Comparison of ENCODE assay signal across 19 mouse cellular contexts in genomic region chr10:99926327-99926954, GRCm38 (mm10).
DNase-seq lines count a peak whose midpoint lies in the region; ATAC-seq and TF ChIP-seq lines count a peak whose summit lies in the region.
"Had no signal": no experiment of that assay in that cellular context is flagged by ENCODE, and none has a peak within 500 bp of the region (broad histone marks: within the 10 kb centered on the region; RNA-seq: fewer than 3 reads in every experiment).

No protein-coding gene starts in this region.

- 0 out of 2 replicates have a peak, but pooled peaks cover 12% of the 10 kb centered on the region for H3K4me1 ChIP-seq in heart, embryonic 12.5 days (replicated peaks)
- H3K4me1 ChIP-seq in limb, embryonic 14.5 days (ENCODE audit: control insufficient read depth, insufficient read depth, low read length), result no peaks in the 10 kb centered on the region
- H3K4me1 ChIP-seq in limb, embryonic 10.5 days, result peaks cover 5% of the 10 kb centered on the region; the same call in 1 of the 2 replicates
- no peaks in the 10 kb centered on the region for H3K4me1 ChIP-seq in forebrain, postnatal 0 days (ENCODE audit: insufficient read depth)
- H3K4me1 ChIP-seq: hindbrain, embryonic 13.5 days; liver, embryonic 13.5 days; midbrain, embryonic 13.5 days; neural tube, embryonic 12.5 days had no signal

- 41% methylated on average over 8 of the region's 8 CpGs for WGBS in heart, embryonic 12.5 days
- WGBS in limb, embryonic 14.5 days, result 66% methylated on average over 8 of the region's 8 CpGs
- 83% methylated on average over 8 of the region's 8 CpGs for WGBS in limb, embryonic 10.5 days
- 74% methylated on average over 8 of the region's 8 CpGs for whole genome bisulfite sequencing in forebrain, postnatal 0 days

- no peaks in the 10 kb centered on the region for H3K36me3 ChIP-seq in heart, embryonic 12.5 days
- no peaks in the 10 kb centered on the region for H3K36me3 ChIP-seq in limb, embryonic 14.5 days (ENCODE audit: control insufficient read depth, insufficient read depth, low read length)
- H3K36me3 ChIP-seq in limb, embryonic 10.5 days, result no peaks in the 10 kb centered on the region
- H3K36me3 ChIP-seq in forebrain, postnatal 0 days (ENCODE audit: insufficient read depth), result no peaks in the 10 kb centered on the region
- H3K36me3 ChIP-seq: embryonic facial prominence, embryonic 15.5 days; forebrain, embryonic 10.5 days; hindbrain, embryonic 13.5 days; liver, embryonic 13.5 days; midbrain, embryonic 13.5 days; neural tube, embryonic 12.5 days had no signal

- H3K4me3 ChIP-seq in heart, embryonic 12.5 days, result no peak overlapping the region
- H3K4me3 ChIP-seq in limb, embryonic 14.5 days (replicated peaks; ENCODE audit: low read length), result no peak overlapping the region
- no peak overlapping the region for H3K4me3 ChIP-seq in limb, embryonic 10.5 days
- H3K4me3 ChIP-seq in forebrain, postnatal 0 days (ENCODE audit: low read depth, low read length), result no peak overlapping the region
- H3K4me3 ChIP-seq: embryonic facial prominence, embryonic 15.5 days; forebrain, embryonic 10.5 days; gastrocnemius, adult 2 months; hindbrain, embryonic 13.5 days; liver, embryonic 13.5 days; midbrain, embryonic 13.5 days; neural tube, embryonic 12.5 days had no signal

- H3K27me3 ChIP-seq in heart, embryonic 12.5 days (replicated peaks), result no peaks in the 10 kb centered on the region
- H3K27me3 ChIP-seq in limb, embryonic 14.5 days (ENCODE audit: control insufficient read depth, insufficient read depth, low read length), result no peaks in the 10 kb centered on the region
- no peaks in the 10 kb centered on the region for H3K27me3 ChIP-seq in limb, embryonic 10.5 days (ENCODE audit: low read depth, poor library complexity, severe bottlenecking)
- no peaks in the 10 kb centered on the region for H3K27me3 ChIP-seq in forebrain, postnatal 0 days (ENCODE audit: insufficient read depth, low read length)
- H3K27me3 ChIP-seq: embryonic facial prominence, embryonic 15.5 days; hindbrain, embryonic 13.5 days; liver, embryonic 13.5 days; midbrain, embryonic 13.5 days; neural tube, embryonic 12.5 days had no signal

- TF ChIP-seq CTCF in forebrain, postnatal 0 days (IDR thresholded peaks at IDR 0.05; ENCODE audit: low read depth), result no peak

- DNase-seq in heart, adult 11 months, result no peak
- DNase-seq in limb, embryonic 14.5 days (ENCODE audit: low spot score), result peak; percentile 30
- DNase-seq in limb, embryonic 10.5 days (ENCODE audit: low spot score), result no peak
- DNase-seq in forebrain, postnatal 0 days, result no peak
- DNase-seq: B cell, adult 2 months; cerebellum, adult 9-10 months; gastrocnemius, adult 2 months; kidney, postnatal 14 days; liver, embryonic 13.5 days; right cerebral cortex, postnatal 4 days had no signal

- no peak overlapping the region for H3K4me2 ChIP-seq in heart, embryonic 12.5 days
- H3K4me2 ChIP-seq in limb, embryonic 14.5 days (replicated peaks; ENCODE audit: low read depth, low read length, severe bottlenecking), result no peak overlapping the region
- H3K4me2 ChIP-seq in forebrain, postnatal 0 days (ENCODE audit: low read depth), result no peak overlapping the region
- H3K4me2 ChIP-seq: embryonic facial prominence, embryonic 15.5 days; hindbrain, embryonic 13.5 days; liver, embryonic 13.5 days; midbrain, embryonic 13.5 days; neural tube, embryonic 12.5 days had no signal

- TF ChIP-seq POLR2A in limb, embryonic 14.5 days (IDR thresholded peaks at IDR 0.05; ENCODE audit: borderline replicate concordance, extremely low read depth, insufficient read depth, insufficient read length), result no peak

- H3K9me3 ChIP-seq in heart, embryonic 12.5 days (replicated peaks), result no peaks in the 10 kb centered on the region
- H3K9me3 ChIP-seq in limb, embryonic 14.5 days (ENCODE audit: control insufficient read depth, low read length), result no peaks in the 10 kb centered on the region
- H3K9me3 ChIP-seq in limb, embryonic 10.5 days (replicated peaks), result no peaks in the 10 kb centered on the region
- H3K9me3 ChIP-seq in forebrain, postnatal 0 days (ENCODE audit: low read length), result no peaks in the 10 kb centered on the region
- H3K9me3 ChIP-seq: embryonic facial prominence, embryonic 15.5 days; forebrain, embryonic 10.5 days; hindbrain, embryonic 13.5 days; liver, embryonic 13.5 days; midbrain, embryonic 13.5 days; neural tube, embryonic 12.5 days had no signal

- H3K9ac ChIP-seq in heart, embryonic 12.5 days, result no peak overlapping the region
- H3K9ac ChIP-seq in limb, embryonic 14.5 days (ENCODE audit: low read depth, low read length, severe bottlenecking), result no peak overlapping the region
- H3K9ac ChIP-seq in forebrain, postnatal 0 days, result no peak overlapping the region
- H3K9ac ChIP-seq: embryonic facial prominence, embryonic 15.5 days; hindbrain, embryonic 13.5 days; liver, embryonic 13.5 days; midbrain, embryonic 13.5 days; neural tube, embryonic 12.5 days had no signal

- ATAC-seq in heart, embryonic 12.5 days (ENCODE audit: insufficient number of reproducible peaks, low FRiP score), result 0 out of 2 replicates have a peak, but pooled peaks have one; percentile 34
- no peak for ATAC-seq in limb, embryonic 14.5 days (ENCODE audit: low FRiP score, low read depth)
- ATAC-seq in common myeloid progenitor, adult 5-6 weeks (replicated peaks; ENCODE audit: low read depth, poor library complexity, severe bottlenecking), result peak; percentile 17
- ATAC-seq in megakaryocyte progenitor cell, adult 5-6 weeks (replicated peaks; ENCODE audit: poor library complexity), result peak; percentile 26
- no peak for ATAC-seq in forebrain, postnatal 0 days
- ATAC-seq: inflammation-experienced regulatory T-cells, adult 6 months; midbrain, embryonic 13.5 days had no signal

- no peak overlapping the region for H3K27ac ChIP-seq in heart, embryonic 12.5 days (ENCODE audit: poor library complexity, severe bottlenecking)
- no peak overlapping the region for H3K27ac ChIP-seq in limb, embryonic 14.5 days (replicated peaks; ENCODE audit: low read depth, low read length)
- H3K27ac ChIP-seq in limb, embryonic 10.5 days, result no peak overlapping the region
- H3K27ac ChIP-seq in forebrain, postnatal 0 days (ENCODE audit: low read depth, low read length), result no peak overlapping the region
- H3K27ac ChIP-seq: embryonic facial prominence, embryonic 15.5 days; forebrain, embryonic 10.5 days; gastrocnemius, adult 2 months; hindbrain, embryonic 13.5 days; liver, embryonic 13.5 days; midbrain, embryonic 13.5 days; neural tube, embryonic 12.5 days had no signal

Comparison
In these comparisons a context has a peak if more than half of its experiments do, and no peak if none do; other contexts are left out.
1. ATAC-seq: peak in heart, embryonic 12.5 days (single experiment), common myeloid progenitor, adult 5-6 weeks (single experiment) and megakaryocyte progenitor cell, adult 5-6 weeks (single experiment); none in limb, embryonic 14.5 days (single experiment) and forebrain, postnatal 0 days (single experiment).